Mouse (Mus musculus) megakaryocyte-erythroid progenitor cell, adult 5-6 weeks (primary cell): ENCODE measurements around the gene Olfr1377. TPM values are rescaled to one million over a fixed set of nuclear protein-coding genes. Genes with fewer than 3 reads are reported as not detected.
"Not testable (repeated sequence)": the region's sequence is repeated elsewhere in the genome, so short reads cannot be mapped to it uniquely, and the experiment has no call there.

ENCODE experiments used
- ATAC-seq: replicated peaks from 2 replicates; pipeline ENCODE4 v1.8.0; 2016; ENCODE audit warnings: mild to moderate bottlenecking, inconsistent platforms; ENCODE audit not compliant: severe bottlenecking, poor library complexity, low FRiP score, low TSS enrichment
- total RNA-seq, 2 experiments: library from RNA; stranded (forward) in 1 of 2; stranded (reverse) in 1 of 2; fragments of 200-1000, 215-1000 nt in 1 of 2; fragments of >200 nt in 1 of 2; fragmentation: Nextera tagmentation in 1 of 2; gene quantifications; 2 replicates each; pipeline ENCODE4 v1.2.3; 2014 to 2017

Gene Olfr1377
- total RNA-seq (2014; fragmentation: Nextera tagmentation) (not detected in 2 replicates), total RNA-seq (2017) (not detected in 2 replicates)

DNA sequence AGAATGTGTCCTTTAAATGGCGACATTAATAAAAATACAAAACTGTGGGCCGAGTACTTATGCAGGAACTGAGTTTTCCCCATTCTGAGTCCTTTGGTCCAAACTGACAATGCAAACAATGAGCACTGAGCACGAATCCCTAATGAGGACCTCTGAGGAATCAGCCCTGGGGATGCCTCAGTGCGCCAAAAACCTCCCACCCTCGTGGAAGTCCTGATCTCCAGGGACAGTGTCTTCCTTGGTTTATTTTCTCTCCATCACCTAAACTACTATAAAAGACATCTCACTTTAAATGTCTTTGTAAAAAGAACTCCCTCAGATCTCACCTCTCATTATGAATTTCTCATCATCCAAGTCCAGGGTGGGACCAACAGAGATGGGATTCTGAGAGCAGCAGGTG lies at the start of gene Olfr1377:
TSS of gene Olfr1377 (plus strand) at position 301 of the 400 bp plus-strand sequence.
- ATAC-seq, result no peak

DNA sequence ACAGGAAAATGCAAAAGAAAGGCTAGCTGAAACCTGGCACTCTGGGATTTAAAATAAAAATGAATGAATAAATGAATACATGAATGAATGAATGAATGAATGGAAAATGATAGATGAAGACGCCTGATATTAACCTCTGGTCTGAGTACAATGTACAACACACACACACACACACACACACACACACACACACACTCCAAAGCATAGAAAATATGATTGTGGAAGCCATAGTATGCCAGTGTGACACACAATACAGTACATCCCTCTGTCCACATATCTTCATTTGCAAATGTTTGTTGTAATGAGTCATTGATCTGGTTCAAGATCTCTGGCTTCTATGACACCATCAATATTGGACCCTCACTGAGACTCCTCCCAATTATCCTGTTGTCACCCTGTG lies 49.7 kb upstream of the Olfr1377 start:
- no peak for ATAC-seq

DNA sequence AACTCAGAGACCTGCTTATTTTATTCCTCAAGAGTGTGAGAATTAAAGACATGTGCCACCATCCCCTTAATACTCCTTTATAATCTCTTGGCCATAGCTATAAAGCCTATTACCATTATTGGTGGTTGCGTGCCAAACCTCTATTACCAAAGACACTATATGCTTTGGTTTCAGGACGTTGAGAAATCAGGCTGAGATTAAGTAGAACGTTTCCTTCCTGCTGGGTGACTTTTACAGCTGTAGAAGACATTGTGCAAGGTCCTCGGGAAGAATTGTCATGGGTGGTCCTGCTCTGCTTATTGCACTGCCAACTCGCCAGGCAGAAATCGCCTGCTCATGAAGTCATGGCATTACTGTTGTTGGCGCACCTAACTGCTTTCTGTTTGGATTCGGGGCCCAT lies 43.3 kb upstream of the Olfr1377 start:
- ATAC-seq, result no peak

DNA sequence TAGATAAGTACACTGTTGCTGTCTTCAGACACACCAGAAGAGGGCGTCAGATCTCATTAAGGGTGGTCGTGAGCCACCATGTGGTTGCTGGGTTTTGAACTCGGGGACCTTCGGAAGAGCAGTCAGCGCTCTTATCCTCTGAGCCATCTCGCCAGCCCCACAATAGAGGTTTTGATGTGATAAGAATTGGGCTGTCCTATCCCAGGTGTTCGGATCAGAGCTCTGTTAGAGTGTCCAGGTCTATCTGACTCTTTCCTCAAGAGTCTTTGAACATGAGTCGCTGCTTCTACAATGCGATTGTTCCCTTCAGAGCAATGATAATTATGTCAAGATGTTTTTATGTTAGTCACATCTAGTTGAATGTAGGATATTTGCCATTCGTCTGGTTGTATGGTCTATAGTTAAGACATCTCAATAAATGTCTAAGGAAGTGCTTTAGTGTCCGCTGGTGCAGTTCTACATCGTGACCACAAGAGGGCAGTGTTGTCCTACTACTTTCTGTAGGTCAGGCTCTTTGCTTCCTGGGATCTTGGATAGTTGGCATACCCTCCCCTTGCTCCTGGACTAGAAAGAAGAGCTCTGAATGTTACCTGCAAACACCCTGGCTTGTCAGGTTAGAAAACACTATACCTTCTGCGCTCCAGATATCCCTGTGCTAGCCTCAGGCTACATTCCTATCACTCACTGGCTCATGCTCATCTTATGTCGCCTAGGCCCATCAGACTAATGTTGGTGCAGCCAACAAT lies 42.0 kb upstream of the Olfr1377 start:
- peak; percentile 71; the same call in 1 of the 2 replicates for ATAC-seq

DNA sequence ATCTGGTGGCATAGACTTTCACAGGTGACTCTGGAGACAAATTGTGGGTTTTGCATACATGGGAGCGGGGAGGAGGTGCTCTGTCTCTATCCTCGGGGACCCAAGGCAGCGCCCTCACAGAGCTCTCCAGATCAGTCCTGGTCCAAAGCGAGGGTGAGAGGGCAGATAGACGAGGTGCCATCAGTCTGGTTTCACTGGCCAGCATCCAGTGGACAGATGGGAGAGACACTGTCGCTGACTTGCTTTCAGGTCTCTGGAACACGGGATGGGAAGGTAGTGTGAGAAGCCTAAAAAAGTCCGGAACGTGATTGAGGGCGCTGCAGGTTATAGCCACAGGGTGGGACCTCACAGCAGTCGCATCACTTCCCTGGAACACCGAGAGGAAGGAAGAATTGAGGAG lies 39.4 kb upstream of the Olfr1377 start:
- ATAC-seq, result no peak

DNA sequence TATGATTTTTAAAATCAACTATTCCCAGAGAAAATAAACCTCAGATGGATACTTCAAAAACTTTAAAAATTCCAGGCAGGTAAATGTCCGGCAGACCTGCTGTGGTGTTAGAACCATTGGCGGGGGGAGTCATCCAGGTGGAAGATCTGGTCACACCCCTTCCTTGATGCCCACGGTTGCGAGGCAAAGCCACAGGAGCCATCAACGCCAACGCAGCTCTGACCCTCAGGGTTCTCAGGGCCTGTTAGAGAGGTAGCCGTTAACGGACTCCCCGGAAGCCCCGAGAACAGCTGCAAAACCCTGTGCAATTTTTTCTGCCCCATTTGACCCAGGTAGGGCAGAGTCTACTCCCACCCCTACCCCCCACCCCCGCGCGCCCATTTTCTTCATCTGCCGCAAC lies 38.3 kb upstream of the Olfr1377 start, which contains the start of gene 4933414I15Rik:
TSS of gene 4933414I15Rik (minus strand) at position 260 of the 400 bp plus-strand sequence.
- ATAC-seq, result no peak

DNA sequence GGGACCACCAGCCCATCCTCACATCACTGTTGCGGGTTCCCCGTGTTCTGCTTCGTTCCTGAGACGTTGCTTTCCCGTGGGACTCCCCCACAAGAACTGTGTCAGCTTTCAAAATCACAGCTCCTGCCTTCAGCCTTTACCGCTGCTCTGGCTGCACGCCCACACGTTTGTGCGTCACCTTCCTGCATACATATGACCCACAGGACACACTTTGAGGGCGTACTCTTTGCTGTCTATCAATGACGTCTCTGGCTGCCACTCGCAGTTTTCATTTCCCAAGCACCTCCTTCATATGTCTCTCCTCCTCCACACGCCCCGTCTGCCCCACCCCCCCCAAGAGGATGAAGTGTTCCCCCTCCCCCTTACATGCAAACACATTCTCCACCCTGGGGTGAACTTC lies 29.5 kb upstream of the Olfr1377 start:
- ATAC-seq, result no peak

DNA sequence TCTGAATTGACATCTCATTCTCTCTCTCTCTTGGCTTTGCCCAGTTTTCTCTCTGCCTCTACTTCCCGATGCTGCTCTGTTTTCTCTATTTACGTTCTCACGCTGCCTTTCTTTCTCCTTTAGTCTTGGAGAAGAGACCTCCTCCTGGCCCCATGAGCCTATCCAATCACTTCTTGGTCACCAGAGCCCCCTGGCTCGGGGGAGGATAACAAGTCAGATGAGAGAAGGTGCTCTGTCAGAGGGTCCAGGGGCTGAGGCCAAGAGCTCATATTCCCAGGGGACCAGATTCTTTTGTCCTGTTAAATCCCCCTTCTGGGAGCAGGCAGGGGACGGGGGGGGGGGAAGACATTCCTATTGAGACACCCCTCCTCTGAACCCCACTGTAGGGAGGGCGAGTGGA lies 28.1 kb upstream of the Olfr1377 start, which contains the start of gene Prop1:
TSS of gene Prop1 (minus strand) at position 101 of the 400 bp plus-strand sequence.
- no peak for ATAC-seq

DNA sequence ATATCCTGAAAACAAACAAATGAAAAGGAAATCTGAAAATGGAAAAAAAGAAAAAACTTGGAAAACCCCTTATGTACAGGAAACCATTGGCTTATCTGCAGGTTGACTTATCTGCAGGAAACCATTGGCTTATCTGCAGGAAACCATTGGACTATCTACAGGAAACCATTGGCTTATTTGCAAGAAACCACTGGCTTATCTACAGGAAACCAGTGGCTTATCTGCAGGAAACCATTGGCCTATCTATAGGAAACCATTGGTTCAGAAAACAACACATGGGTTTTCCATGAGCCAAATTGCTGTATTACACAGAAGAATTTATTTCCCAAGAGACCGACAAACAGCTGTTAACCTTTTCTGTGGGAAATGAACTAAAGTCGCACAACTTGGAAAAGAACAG lies 16.9 kb upstream of the Olfr1377 start:
- ATAC-seq, result no peak

DNA sequence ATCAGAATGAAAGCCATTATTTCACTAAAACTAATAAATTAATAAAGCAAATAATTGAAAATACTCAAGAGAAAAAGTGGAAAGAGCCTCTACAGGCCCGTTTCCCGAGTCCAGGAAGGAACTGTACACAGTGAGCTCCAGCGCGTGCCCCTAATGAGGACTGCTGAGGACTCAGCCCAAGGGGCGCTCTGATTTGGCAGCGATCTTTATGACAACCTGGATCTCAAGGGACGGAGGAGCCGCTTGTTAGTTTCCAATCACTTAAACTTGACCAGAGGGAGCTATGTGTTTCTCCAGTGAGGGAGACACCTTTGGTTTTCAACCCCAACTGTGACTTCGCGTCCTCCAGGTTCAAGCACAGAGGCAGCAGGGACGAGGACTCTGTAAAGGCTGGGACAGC lies 15.5 kb upstream of the Olfr1377 start, which contains the start of gene Olfr1378:
TSS of gene Olfr1378 (plus strand) at position 301 of the 400 bp plus-strand sequence.
- ATAC-seq, result no peak

DNA sequence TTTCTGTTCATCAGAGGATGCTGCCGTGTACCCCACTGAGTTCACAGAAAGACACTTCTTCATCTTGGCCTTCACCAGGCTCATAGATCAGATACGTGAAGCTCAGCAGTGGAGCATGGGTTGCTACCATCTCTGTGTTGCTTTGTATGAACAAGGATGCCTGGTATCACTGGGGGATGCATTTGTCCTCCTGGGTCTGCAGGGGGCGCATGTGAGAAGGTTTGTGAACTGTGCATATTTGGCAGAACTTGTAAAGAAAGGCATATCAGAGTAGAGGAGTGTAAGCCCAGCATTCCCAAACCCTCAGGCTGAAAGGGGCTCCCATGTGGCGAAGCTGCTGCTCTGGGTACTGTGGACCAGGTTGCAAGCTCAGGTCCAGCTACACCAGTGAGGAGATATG lies 4.6 kb upstream of the Olfr1377 start:
- ATAC-seq, result no peak

DNA sequence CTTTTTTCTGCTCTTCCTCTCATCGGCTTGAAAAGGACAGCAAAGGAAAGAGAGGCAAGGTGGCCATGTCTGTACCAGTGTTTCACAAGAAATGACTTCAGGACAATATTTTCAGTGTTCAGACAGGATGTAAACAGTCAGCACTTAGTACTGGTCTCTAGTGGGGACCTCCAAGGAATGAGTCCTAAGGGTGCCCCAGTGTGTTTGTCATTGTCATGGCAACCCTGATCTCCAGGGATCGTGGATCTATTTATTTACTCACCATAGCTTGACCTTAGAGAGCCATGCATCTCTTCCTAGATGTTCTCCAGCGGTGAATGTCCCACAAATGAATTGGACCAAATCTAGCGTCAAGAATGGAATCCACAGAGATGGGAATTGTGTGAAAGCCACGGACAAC lies 21.5 kb downstream of the Olfr1377 start, which contains the start of gene Olfr51:
TSS of gene Olfr51 (plus strand) at position 301 of the 400 bp plus-strand sequence.
- no peak for ATAC-seq

DNA sequence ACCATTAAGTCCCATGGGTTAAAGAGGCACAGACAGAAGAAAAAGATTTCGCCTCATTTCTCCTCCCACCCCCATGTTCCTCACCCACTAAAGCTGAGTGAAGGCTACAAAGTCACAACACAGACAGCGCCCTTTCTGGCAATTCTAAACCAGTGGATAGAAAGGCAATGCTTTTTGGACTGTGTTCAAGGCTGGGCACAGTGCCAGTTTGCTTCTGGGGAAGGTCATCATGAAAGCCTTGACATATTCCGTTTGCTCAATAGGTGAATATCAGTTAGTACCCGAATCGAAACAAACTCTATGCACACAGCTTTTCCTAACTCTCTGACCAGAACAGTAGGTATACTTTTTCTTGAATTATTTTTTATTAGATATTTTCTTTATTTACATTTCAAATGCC lies 30.1 kb downstream of the Olfr1377 start:
- ATAC-seq, result no peak

DNA sequence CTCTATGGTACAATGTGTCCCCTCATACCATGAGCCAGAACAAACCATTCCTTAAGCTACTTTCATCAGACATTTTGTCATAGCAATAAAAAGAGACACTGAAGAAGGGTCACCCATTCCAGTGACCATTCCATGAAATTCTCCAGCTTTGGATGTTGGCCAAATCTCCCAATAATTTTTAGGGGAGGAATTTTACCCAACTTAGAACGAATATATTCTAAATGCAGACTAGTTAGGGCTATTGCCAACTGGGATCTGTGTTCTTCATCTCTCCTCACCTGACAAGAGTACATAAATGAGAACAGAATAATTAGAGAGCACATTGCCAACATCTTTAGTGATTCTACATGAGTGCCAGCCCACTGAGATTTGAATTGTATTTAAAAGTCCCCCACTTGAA lies 32.2 kb downstream of the Olfr1377 start, which contains the start of gene Olfr54:
TSS of gene Olfr54 (plus strand) at position 301 of the 400 bp plus-strand sequence.
- ATAC-seq, result no peak

DNA sequence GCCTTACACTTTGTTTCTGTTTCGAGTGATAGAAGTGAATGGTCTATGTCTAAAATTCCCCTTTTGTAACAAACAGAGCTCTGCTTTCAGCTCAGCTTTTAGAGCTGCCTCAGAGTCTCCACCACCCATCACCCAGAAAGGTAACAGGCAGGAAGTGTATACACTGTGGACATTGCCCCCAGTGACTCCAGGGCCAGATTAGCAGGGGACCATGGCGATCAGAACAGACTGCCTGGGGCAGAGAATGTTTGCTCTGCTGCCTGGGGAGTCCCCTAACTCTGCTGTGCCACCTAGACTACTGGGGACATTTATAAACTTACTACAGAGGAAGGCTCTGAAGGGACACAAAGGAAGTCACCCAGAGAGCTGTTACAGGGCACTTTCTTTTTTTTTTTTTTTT lies 34.6 kb downstream of the Olfr1377 start:
- ATAC-seq, result no peak

DNA sequence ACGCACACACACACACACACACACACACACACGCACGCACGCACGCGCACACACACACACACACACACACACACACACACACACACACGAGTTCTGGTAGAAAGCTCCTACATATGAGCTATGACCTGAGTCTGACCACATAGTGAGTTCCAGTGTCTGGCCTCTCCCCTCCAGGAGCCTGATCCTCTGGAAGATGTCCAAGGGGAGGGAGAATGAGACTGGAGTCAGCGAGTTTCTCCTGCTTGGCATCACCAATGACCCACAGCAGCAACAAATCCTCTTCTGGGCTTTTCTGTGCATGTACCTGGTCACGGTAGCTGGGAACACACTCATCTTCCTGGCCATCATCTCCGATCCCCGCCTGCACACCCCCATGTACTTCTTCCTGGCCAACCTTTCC lies 45.0 kb downstream of the Olfr1377 start:
- not testable (repeated sequence) for ATAC-seq

DNA sequence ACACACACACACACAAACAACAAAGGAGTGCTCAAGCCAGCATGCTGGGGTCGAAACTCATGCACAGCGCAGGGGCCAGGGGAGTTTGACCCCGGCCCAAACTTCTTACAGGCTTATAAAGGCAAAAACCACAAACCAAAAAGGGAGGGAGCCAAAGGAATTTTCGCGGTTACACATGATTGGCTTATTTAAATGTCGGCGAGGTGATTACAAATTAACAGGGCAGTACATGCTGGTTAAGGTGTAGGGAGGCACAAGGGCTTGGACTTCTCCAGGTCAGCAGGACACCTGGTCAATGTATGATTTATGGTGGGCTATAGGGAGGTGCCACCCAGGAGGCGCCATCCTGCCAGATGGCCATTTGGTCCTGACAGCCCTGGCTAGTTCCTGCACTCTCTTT lies 47.6 kb downstream of the Olfr1377 start:
- not testable (repeated sequence) for ATAC-seq

DNA sequence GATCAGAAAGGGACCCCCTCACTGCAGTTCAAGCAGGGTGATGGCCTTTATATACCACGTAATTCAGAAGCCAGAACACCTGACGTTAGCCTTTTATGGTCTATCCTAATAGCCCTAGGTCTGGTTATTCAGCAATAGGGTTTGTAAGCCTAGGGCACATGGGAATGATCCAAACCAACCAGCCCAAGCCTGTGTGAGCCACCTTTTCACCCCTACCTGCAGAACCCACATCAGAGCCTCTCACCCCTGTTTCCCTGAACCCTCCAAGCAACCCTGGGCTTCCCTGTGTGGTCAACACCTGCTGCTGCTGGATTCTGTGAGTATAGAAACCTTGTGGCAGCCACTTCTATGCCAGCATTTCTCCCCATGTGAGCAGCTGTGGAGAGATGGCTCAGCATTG lies 48.5 kb downstream of the Olfr1377 start:
- ATAC-seq, result no peak

DNA sequence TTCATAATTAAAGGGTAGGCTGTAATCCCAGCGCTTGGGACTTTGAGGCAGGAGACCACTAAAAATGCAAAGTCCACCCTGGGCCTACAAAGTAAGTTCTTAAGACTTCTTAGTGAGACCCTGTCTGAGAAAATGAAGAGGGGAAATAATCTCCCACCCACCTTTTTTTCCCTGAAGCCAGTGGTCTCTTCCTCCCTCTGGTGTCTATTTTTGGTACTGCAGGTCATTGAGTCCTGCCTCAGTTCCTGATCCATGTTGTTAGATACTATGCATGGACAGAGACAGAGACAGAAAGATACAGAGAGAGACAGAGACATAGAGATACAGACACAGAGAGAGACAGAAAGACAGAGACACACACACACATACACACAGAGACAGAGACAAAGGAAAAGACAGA lies 51.1 kb downstream of the Olfr1377 start:
- no peak for ATAC-seq

DNA sequence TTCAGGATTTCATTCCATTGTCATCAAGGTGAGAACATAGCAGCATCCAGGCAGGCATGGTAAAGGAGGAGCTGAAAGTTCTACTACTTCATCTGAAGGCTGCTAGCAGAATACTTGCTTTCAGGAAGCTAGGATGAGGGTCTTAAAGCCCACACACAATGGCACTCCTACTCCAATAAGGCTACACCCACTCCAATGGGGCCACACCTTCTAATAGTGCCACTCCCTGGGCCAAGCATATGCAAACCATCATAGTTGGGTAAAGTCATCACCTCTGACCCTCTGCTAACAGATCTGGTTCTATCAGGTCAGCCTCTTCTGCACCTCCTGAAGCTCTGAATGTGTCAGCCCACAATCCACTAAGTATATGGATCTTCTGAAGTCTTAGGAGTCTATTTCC lies 52.4 kb downstream of the Olfr1377 start:
- ATAC-seq, result not testable (repeated sequence)

DNA sequence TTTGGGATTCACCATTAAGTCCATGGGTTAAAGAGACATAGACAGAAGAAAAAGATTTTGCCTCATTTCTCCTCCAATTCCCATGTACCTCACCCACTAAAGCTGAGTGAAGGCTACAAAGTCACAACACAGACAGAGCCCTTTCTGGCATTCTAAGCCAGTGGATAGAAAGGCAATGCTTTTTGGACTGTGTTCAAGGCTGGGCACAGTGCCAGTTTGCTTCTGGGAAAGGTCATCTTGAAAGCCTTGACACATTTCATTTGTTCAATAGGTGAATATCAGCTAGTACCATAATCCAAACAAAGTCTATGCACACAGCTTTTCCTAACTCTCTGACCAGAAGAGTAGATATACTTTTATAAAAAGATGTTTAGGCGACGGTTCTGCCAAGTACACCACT lies 54.2 kb downstream of the Olfr1377 start:
- no peak for ATAC-seq
